Mouse (Mus musculus): Measurements from ENCODE around the gene Prmt7.

DNA sequence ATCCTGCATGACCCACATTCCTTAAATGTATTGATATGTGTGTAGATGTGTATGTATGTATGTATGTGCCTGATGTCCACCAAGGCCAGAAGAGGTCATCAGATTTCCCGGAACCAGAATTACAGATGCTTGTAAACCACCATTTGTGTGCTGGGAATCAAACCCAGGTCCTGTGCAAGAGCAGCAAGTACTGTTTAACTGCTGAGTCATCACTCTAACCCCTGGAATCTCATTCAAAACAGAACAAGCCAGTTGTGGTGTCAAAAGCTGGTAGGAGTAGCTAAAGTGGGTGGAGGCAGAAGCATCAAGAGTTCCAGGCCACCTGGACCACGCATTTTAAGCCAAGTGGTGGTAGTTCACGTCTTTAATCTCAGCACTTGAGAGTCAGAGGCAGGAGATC is 3.2 kb downstream of the Prmt7 start:
- no peak for TF ChIP-seq POLR2A (IDR thresholded peaks at IDR 0.05; ENCODE audit: borderline replicate concordance, extremely low read depth, low read depth, low read length)
- TF ChIP-seq CTCF (IDR thresholded peaks at IDR 0.05; ENCODE audit: insufficient read depth, low read length), result no peak
